Mouse (Mus musculus) olfactory bulb, adult 2 months (tissue): Measurements from ENCODE around the gene Hist1h4j. TPM values are rescaled to one million over a fixed set of nuclear protein-coding genes. Genes with fewer than 3 reads are reported as not detected.
"Not testable (repeated sequence)": the region's sequence is repeated elsewhere in the genome, so short reads cannot be mapped to it uniquely, and the experiment has no call there.

ENCODE experiments used
- H3K27ac ChIP-seq: fragments of 200-500 bp; 2 replicates; pipeline ENCODE4 v1.5.1; 2012; ENCODE audit warnings: low read depth, low read length; ENCODE audit not compliant: insufficient read depth
- H3K4me1 ChIP-seq: fragments of 200-500 bp; 2 replicates; pipeline ENCODE4 v1.6.1; 2012; ENCODE audit warnings: low read length; ENCODE audit not compliant: control insufficient read depth, insufficient read depth
- H3K4me3 ChIP-seq: fragments of 200-500 bp; 2 replicates; pipeline ENCODE4 v1.5.1; 2012; ENCODE audit warnings: mild to moderate bottlenecking, low read depth, low read length, moderate library complexity; ENCODE audit not compliant: insufficient read depth
- CTCF ChIP-seq: fragments of 200-500 bp; IDR thresholded peaks from 2 replicates; pipeline ENCODE4 v1.5.1; 2012; ENCODE audit warnings: low read depth, mild to moderate bottlenecking, low read length, moderate library complexity; ENCODE audit not compliant: insufficient read depth
- POLR2A ChIP-seq: fragments of 200-500 bp; IDR thresholded peaks from 2 replicates; pipeline ENCODE4 v1.6.1; 2012; ENCODE audit warnings: mild to moderate bottlenecking, low read depth, low read length, moderate library complexity; ENCODE audit not compliant: insufficient read depth
- WGBS: fragments of 180-500 bp; shearing (Covaris S2); methylation state at CpG from one replicate; pipeline ENCODE4 v1.1.7; 2018; 5-methylcytosine and 5-hydroxymethylcytosine counted together
- polyA plus RNA-seq: library from polyadenylated mRNA; stranded (reverse); fragments of >200 nt; gene quantifications from 2 replicates; pipeline ENCODE4 v1.2.4, GENCODE M21; 2012; ENCODE audit warnings: low replicate concordance; ENCODE audit not compliant: missing spikeins, insufficient read depth, insufficient read length

Gene Hist1h4j
- not detected in 2 replicates for polyA plus RNA-seq

DNA sequence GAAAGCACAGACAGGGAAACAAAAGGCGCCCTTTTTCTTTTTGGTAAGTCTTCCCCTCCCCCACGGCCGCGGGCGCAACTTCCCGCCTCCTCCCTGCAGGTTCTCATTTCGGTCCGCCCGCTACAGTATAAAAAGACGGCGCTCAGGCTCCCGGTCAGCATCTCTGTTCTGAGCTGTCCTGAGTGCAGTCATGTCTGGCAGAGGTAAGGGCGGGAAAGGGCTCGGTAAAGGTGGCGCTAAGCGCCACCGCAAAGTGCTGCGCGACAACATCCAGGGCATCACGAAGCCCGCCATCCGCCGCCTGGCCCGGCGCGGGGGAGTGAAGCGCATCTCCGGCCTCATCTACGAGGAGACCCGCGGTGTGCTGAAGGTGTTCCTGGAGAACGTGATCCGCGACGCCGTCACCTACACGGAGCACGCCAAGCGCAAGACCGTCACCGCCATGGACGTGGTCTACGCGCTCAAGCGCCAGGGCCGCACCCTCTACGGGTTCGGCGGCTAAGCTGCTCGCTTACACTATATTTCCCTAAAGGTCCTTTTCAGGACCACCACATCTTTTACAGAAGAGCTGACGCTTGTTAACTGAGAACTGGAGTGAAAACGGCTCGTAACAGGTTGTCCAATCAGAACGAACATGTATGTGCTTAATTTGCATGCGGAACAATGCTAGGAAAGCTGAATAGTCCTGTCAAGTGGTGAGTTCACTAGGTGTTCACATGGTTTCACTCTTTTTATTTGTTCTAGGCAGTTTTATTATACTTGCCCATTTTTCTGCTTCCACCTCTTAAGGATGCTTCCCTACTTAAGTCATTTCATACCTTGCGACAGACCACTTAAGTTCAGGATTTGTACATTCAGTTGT is at the start of gene Hist1h4j:
Gene Hist1h4j (plus strand): TSS at position 159 of the 862 bp plus-strand sequence.
- H3K27ac ChIP-seq, result peak within 1 kb of the TSS; percentile 76
- H3K4me1 ChIP-seq, result not testable (repeated sequence)
- WGBS, result under 1% methylated on average over 55 of the region's 56 CpGs
- TF ChIP-seq POLR2A, result peak; percentile 70; the same call in 1 of the 2 replicates
- H3K4me3 ChIP-seq, result peak within 1 kb of the TSS; percentile 53

DNA sequence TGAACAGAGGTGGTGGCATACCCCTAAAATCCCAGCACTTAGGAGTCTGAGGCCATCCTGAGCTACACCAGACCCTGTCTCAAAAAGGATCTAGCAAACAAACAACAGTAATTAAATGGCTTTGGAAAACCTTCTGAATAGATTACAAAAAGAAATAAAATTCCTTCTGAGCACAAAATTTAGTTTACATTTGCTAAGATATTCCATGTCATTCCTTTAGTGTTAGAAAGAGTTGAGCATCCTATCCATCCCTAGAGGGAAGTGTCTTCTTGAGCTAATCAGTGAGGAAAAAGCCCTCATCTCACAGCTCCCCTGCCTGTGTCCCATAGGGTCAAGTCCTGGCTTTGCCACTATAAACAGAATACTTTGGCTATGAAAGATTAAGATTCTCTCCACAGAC is 37.1 kb upstream of the Hist1h4j start, which contains the start of gene Olfr1359:
Gene Olfr1359 (plus strand): TSS at position 301 of the 400 bp plus-strand sequence.
- no peak within 1 kb of the TSS for H3K4me3 ChIP-seq
- no peak within 1 kb of the TSS for H3K27ac ChIP-seq
- no peaks in the 10 kb centered on the region for H3K4me1 ChIP-seq
- TF ChIP-seq POLR2A, result no peak
- no peak for TF ChIP-seq CTCF

DNA sequence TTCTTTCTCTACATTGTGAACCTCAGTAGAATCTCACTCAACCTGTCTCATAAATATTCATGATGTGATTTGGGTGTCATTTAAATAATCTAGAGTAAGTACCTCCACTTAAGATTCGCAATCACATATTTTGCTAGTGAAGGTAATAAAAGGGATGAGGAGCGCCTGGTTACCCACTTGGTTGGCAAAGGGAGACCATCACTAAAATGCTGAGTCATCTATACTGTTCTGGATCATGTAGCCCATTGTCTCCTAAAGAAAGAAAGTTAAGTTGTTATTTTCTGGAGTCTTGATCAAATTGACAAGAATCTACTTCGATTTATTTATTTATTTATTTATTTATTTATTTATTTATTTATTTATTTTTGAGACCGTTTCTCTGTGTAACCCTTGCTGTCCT is 28.2 kb upstream of the Hist1h4j start:
- WGBS, result 69% methylated on average over 4 of the region's 4 CpGs

DNA sequence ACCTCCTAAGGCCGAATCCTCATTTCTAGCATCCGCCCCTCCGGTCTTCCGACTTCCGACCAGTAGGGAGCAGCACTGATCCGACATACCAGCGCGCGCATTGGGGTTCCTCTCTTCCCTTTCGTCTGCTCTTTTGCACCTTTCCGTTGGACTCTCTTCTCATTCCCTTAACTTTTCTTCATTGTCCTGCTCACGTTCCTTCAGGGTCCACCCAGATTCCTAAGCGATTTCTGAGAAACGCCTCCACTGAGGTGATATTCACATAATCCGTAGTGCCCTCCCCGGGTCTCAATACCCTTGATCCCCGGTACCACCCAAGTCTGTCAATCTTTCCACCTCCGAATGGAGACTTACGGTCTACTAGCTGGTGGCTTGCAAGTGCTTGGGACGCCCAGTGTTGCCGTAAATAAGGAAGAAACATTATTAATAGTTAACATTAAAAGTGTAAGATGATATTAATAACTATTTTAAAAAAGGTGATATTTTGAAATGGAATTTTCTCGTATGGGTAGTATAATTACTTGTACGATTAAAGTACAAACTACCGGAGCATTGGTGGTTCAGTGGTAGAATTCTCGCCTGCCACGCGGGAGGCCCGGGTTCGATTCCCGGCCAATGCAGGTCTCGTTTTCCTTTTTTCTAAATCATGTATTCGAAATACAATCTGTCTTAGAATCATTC is 24.7 kb upstream of the Hist1h4j start:
- WGBS, result under 1% methylated on average over 32 of the region's 32 CpGs
- Histone ChIP-seq H3K27ac (peak overlapping the region; percentile 88), H3K4me3 (peak overlapping the region; percentile 86), H3K4me1 (no peaks in the 10 kb centered on the region)
- TF ChIP-seq POLR2A, result no peak
- peak; percentile 60; the same call in 1 of the 2 replicates for TF ChIP-seq CTCF

More for the DNA sequence above, 28.2 kb upstream of the Hist1h4j start:
- H3K4me3 ChIP-seq, result no peak overlapping the region
- H3K4me1 ChIP-seq, result no peaks in the 10 kb centered on the region
- TF ChIP-seq CTCF (no peak), POLR2A (no peak)
- H3K27ac ChIP-seq, result no peak overlapping the region

DNA sequence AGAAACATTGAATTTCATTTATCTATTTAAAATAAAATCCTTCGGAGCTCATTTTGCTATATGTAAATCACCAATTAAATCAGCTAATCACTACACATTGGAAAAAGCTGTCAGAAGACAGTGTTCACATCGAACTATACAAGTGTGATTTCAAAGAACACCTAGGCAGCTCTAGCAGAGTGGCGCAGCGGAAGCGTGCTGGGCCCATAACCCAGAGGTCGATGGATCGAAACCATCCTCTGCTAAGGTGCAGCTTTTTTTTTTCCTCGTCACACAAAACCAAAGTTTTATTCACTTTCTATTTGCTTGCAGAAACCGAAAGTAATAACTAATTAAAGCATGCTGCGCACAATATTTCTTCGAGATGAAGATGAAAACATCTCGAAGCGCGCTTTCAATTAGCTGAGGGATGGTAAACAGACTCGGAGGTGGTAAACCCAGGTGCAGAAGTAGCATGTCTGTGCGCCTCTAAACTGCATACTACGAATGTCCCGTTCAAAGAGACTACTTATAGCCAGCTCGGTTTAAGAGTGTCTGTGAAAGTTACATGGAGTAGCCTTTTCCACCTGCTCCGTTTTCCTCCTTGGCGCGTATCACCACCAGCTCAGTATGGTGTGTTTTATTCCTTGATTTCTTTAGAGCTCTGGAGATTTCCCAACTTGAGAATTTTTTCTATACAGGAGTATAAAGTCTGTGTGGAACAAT is 23.9 kb upstream of the Hist1h4j start:
- H3K27ac ChIP-seq, result no peak overlapping the region
- no peaks in the 10 kb centered on the region for H3K4me1 ChIP-seq
- WGBS, result 5% methylated on average over 22 of the region's 22 CpGs
- peak overlapping the region; percentile 16 for H3K4me3 ChIP-seq
- no peak for TF ChIP-seq CTCF
- no peak for TF ChIP-seq POLR2A

DNA sequence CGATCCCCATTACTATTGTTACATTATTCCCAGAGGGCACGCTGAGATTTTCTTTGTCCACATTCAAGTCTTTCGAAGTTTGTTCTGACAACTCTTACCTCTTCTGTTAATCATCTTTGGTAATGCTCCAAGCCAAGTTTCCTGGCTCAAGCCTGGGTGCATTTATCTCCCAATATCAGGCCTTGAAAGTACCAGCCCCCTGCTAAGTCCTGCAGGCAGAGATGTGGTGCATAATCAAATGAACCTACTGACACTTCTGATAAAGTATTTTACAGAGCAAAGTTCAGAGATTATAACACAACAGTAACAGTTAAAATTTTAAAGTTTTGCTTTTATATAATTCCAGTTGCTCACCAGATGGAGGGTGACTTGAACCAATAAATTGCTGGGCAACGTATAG is 23.2 kb upstream of the Hist1h4j start:
- Histone ChIP-seq H3K27ac (no peak overlapping the region), H3K4me1 (no peaks in the 10 kb centered on the region)
- WGBS, result 37% methylated on average over 4 of the region's 4 CpGs

DNA sequence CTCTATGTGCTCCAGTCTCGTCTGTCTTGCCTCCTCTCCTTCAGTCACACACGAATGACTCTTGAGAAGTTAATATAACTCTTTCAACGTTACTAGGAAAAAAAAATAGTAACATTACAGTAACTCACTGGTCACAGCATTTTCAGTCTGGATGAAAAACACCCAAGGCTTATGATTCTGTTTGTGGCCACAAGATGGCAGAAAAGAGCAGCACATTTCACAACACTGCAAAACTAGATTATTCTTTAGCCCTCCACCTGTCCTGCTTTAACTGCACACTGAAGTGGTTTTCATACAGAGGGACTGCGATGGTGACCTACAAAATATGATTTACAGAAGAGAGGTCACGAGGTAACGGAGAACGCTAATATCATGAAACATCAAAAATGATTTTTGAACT is 20.1 kb upstream of the Hist1h4j start:
- TF ChIP-seq CTCF (no peak), POLR2A (no peak)
- Histone ChIP-seq H3K4me3 (no peak overlapping the region), H3K4me1 (no peaks in the 10 kb centered on the region), H3K27ac (no peak overlapping the region)
- WGBS, result under 1% methylated on average over 7 of the region's 7 CpGs

More for the DNA sequence above, 23.2 kb upstream of the Hist1h4j start:
- no peak for TF ChIP-seq POLR2A
- TF ChIP-seq CTCF, result no peak
- no peak overlapping the region for H3K4me3 ChIP-seq

DNA sequence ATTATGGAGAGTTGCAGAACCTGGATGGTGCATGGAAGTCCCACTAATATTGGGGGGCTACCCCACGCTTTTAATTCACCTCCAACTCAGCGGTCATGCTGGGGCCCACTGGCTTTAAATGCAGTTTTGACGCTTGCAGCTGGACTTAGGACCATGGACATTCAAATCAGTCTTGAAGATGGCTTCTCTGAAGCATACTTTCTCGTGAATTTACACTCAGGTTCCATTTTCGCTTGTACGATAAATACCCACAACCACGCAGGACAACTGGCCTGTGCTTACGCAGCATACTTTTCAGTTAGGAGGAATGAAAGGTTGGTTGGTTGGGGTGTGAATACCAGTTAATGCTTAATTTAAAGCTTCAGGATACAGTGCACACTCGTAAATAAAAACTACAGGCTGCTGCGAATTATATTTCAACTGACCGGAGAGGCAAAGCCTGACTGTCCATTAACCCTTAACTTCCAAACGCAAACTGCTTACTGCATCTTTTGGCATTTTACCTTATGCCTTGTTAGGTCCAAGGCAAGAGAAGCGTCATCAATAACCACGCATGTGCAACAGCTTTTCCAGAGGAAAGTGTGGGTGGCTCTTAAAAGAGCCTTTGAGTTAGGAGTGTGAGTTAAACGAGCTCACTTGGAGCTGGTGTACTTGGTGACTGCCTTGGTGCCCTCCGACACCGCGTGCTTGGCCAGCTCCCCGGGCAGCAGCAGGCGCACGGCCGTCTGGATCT is 19.6 kb upstream of the Hist1h4j start:
- Histone ChIP-seq H3K27ac (peak overlapping the region; percentile 4; the same call in 1 of the 2 replicates), H3K4me3 (peak overlapping the region; percentile 51), H3K4me1 (no peaks in the 10 kb centered on the region)
- WGBS, result under 1% methylated on average over 22 of the region's 22 CpGs
- TF ChIP-seq POLR2A (no peak), CTCF (no peak)
